Mouse (Mus musculus) hindbrain, embryonic 14.5 days (tissue): Measurements from ENCODE around the gene Zg16. TPM values are rescaled to one million over a fixed set of nuclear protein-coding genes. Genes with fewer than 3 reads are reported as not detected.

Experiments used
- ATAC-seq: fragments of 200-750 bp; cut with Nextera tagmentation; 2 replicates; pipeline ENCODE4 v1.8.0; 2017; ENCODE audit warnings: moderate number of reproducible peaks, mild to moderate bottlenecking, moderate TSS enrichment, moderate library complexity; ENCODE audit not compliant: low FRiP score
- DNase-seq: peaks from one replicate; pipeline ENCODE4 v3.0.0-alpha.2; 2015; ENCODE audit warnings: low spot score
- H3K27ac ChIP-seq: fragments of 300-500 bp; sonication (generic); 2 replicates; pipeline ENCODE4 v1.5.1; 2014; ENCODE audit warnings: mild to moderate bottlenecking, moderate library complexity
- H3K27me3 ChIP-seq: fragments of 300-500 bp; sonication (generic); 2 replicates; pipeline ENCODE4 v1.6.1; 2014; ENCODE audit warnings: mild to moderate bottlenecking, low read length, mixed read lengths; ENCODE audit not compliant: control insufficient read depth, insufficient read depth
- H3K36me3 ChIP-seq: fragments of 300-500 bp; sonication (generic); replicated peaks from 2 replicates; pipeline ENCODE4 v1.6.1; 2014; ENCODE audit not compliant: control insufficient read depth, insufficient read depth
- H3K4me1 ChIP-seq: fragments of 300-500 bp; sonication (generic); replicated peaks from 2 replicates; pipeline ENCODE4 v1.6.1; 2014; ENCODE audit warnings: antibody characterized with exemption, low read length, mixed read lengths; ENCODE audit not compliant: control insufficient read depth, insufficient read depth
- H3K4me2 ChIP-seq: fragments of 300-500 bp; sonication (generic); replicated peaks from 2 replicates; pipeline ENCODE4 v1.6.1; 2014; ENCODE audit warnings: mild to moderate bottlenecking, moderate library complexity
- H3K4me3 ChIP-seq: fragments of 300-500 bp; sonication (generic); replicated peaks from 2 replicates; pipeline ENCODE4 v1.5.1; 2014; ENCODE audit warnings: mild to moderate bottlenecking, low read length
- H3K9ac ChIP-seq: fragments of 300-500 bp; sonication (generic); 2 replicates; pipeline ENCODE4 v1.6.1; 2014
- H3K9me3 ChIP-seq: fragments of 300-500 bp; sonication (generic); 2 replicates; pipeline ENCODE4 v1.6.1; 2016; ENCODE audit warnings: low read length; ENCODE audit not compliant: control insufficient read depth
- WGBS: fragments of 180-500 bp; shearing (Covaris S2); extraction: QIAGEN DNeasy Blood & Tissue Kit; methylation state at CpG from one replicate; pipeline ENCODE4 v1.1.7; 2014; 5-methylcytosine and 5-hydroxymethylcytosine counted together
- polyA plus RNA-seq: library from polyadenylated mRNA; unstranded; fragments of >200 nt; fragmentation: Nextera tagmentation; extraction: Ambion mirVana; gene quantifications from 2 replicates; pipeline ENCODE4 v1.2.1, GENCODE M21; 2014

Zg16 gene
- polyA plus RNA-seq, 1 experiment from 2014 or later: not detected

DNA sequence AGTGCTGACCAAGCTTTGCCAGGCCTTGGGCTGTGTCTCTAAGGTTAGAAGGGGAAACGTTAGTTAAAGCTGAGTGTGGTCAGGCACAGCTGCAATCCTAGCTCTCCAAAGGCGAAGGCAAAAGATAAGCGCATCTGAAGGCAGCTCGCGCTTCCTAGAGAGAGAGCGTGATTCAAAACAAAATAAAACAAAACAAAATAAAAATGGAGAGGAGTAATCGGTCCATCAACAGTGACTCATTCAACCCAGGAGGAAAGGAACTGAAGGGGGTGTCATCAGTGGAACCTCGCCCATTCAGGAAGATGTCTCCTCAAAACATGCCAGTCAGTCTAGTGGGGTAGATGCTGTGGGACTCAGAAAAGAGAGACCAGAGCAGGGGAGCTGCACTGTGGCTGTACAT is 4.9 kb downstream of the Zg16 start:
- 82% methylated on average over 8 of the region's 8 CpGs for WGBS

DNA sequence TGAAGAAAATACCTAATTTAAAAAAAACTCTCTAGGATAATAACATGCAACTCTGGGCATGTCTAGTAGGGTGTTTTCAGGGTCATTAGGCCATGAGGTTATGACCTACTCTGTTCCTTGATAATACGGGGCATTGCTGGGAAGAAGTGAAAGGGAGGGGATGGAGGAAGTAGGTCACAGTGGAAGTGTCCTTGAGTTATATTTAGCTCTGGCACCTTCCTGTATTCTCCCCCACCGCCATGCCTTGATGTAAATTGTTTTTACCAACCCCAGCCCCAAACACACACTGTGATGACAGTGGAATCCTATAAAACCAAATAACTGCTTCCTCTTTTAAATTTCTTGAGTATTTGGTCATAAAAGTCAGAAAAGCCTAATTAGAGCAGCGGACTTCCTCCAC is 7.1 kb downstream of the Zg16 start:
- H3K9ac ChIP-seq: no peak overlapping the region
- no peak overlapping the region for H3K4me3 ChIP-seq
- H3K4me2 ChIP-seq: no peak overlapping the region
- DNase-seq: no peak
- H3K4me1 ChIP-seq: no peaks in the 10 kb centered on the region
- no peak for ATAC-seq
- no peaks in the 10 kb centered on the region for H3K9me3 ChIP-seq
- no peaks in the 10 kb centered on the region for H3K36me3 ChIP-seq
- WGBS: 68% methylated on average over 3 of the region's 3 CpGs
- no peak overlapping the region for H3K27ac ChIP-seq
- no peaks in the 10 kb centered on the region for H3K27me3 ChIP-seq

More for the DNA sequence above, 4.9 kb downstream of the Zg16 start:
- no peaks in the 10 kb centered on the region for H3K4me1 ChIP-seq
- H3K36me3 ChIP-seq: no peaks in the 10 kb centered on the region
- ATAC-seq: no peak
- no peak overlapping the region for H3K4me2 ChIP-seq
- no peak for DNase-seq
- H3K4me3 ChIP-seq: no peak overlapping the region
- no peaks in the 10 kb centered on the region for H3K9me3 ChIP-seq
- no peak overlapping the region for H3K27ac ChIP-seq
- no peak overlapping the region for H3K9ac ChIP-seq
- H3K27me3 ChIP-seq: no peaks in the 10 kb centered on the region

DNA sequence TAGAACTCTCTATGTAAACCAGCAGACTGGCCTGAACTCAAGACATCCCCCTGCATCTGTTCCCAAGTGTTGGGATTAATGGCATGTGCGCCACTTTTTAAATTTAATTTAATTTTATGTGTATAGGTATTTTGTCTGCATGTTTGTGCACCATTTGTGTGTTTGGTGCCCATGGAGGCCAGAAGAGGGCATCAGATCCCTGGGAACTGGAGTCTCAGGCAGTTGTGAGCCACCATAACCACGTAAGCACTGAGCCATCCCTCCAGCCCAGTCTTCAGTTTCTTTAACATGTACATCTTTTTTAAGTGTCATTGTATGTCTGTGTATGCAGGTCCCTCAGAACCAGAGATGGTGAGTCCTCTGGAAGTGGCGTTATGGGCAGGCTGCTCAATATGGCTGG is 9.4 kb downstream of the Zg16 start:
- 86% methylated on average over 3 of the region's 3 CpGs for WGBS
- Histone ChIP-seq H3K4me1 (no peaks in the 10 kb centered on the region), H3K4me3 (no peak overlapping the region), H3K27ac (no peak overlapping the region), H3K9me3 (no peaks in the 10 kb centered on the region), H3K36me3 (no peaks in the 10 kb centered on the region), H3K9ac (no peak overlapping the region), H3K27me3 (no peaks in the 10 kb centered on the region), H3K4me2 (no peak overlapping the region)
- ATAC-seq (no peak), DNase-seq (no peak)

- no peak overlapping the region for H3K4me3 ChIP-seq
- H3K27me3 ChIP-seq: no peaks in the 10 kb centered on the region
- no peaks in the 10 kb centered on the region for H3K36me3 ChIP-seq
- no peaks in the 10 kb centered on the region for H3K9me3 ChIP-seq
- no peak overlapping the region for H3K9ac ChIP-seq
- WGBS: 94% methylated on average over 5 of the region's 5 CpGs
- ATAC-seq (no peak), DNase-seq (no peak)
- H3K27ac ChIP-seq: no peak overlapping the region
- no peak overlapping the region for H3K4me2 ChIP-seq
- H3K4me1 ChIP-seq: no peaks in the 10 kb centered on the region
These were observed 10.9 kb downstream of the Zg16 start for GRCm38 (mm10) chr7:127076188-127076587.

DNA sequence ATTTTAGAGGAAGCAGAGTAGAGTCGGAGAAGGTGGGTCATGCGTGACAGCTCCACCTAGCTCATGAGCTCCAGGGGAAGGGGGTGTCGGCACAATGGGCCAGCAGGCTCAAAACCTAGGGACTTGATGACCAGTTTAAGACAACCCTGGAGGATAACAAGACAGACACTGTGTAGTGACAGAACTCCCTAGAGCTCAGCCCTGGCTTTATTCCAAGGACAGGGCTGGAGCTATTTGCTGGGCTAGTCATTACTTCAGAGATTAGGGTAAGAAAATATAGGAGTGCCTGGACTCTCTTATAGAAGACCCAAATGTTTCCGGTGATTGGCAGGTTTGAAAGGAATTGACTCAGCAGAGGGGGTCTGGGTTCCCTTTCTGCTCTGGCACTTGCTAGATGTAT is 13.9 kb downstream of the Zg16 start:
- H3K9me3 ChIP-seq: no peaks in the 10 kb centered on the region
- ATAC-seq (no peak), DNase-seq (no peak)
- no peaks in the 10 kb centered on the region for H3K36me3 ChIP-seq
- H3K4me1 ChIP-seq: no peaks in the 10 kb centered on the region
- H3K27me3 ChIP-seq: no peaks in the 10 kb centered on the region
- H3K4me3 ChIP-seq: no peak overlapping the region
- H3K4me2 ChIP-seq: no peak overlapping the region
- WGBS: 88% methylated on average over 4 of the region's 4 CpGs
- H3K27ac ChIP-seq: no peak overlapping the region
- H3K9ac ChIP-seq: no peak overlapping the region

DNA sequence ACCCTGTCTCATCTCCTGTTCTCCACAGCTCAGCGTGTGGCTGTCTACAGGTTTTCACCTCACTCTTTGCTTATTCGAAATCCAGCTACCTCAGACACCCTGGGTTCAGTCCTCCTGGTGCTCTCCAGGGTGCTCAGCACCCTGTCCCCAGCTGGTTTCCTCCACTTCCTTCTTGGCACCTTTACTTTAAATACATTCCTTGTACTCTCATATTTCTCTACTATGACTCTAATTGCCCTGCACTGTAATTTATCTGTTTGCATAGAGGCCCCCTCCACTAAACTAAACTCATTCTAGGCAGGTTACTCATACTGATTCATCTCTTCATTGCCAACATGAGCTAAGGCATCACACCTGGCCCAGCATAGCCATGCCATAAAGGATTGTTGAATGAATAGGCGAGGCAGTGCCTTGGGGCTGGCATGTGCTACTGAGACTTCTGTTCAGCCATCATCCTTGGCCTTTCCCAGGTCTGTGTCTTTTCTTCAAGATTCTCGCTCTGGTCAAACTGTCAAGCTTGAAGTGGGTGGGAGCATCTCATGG is 16.2 kb downstream of the Zg16 start:
- Histone ChIP-seq H3K4me1 (no peaks in the 10 kb centered on the region), H3K36me3 (no peaks in the 10 kb centered on the region), H3K4me2 (no peak overlapping the region), H3K9me3 (no peaks in the 10 kb centered on the region), H3K27me3 (no peaks in the 10 kb centered on the region), H3K9ac (no peak overlapping the region), H3K27ac (no peak overlapping the region), H3K4me3 (no peak overlapping the region)
- no peak for DNase-seq
- WGBS: 72% methylated on average over 4 of the region's 4 CpGs
- ATAC-seq: no peak

GRCm38 (mm10) chr7:127066317-127066716 is 20.8 kb downstream of the Zg16 start:
- DNase-seq (no peak), ATAC-seq (no peak)
- H3K9me3 ChIP-seq: no peaks in the 10 kb centered on the region
- no peaks in the 10 kb centered on the region for H3K27me3 ChIP-seq
- no peak overlapping the region for H3K4me3 ChIP-seq
- WGBS: 82% methylated on average over 4 of the region's 4 CpGs
- H3K9ac ChIP-seq: no peak overlapping the region
- H3K4me2 ChIP-seq: no peak overlapping the region
- no peaks in the 10 kb centered on the region for H3K36me3 ChIP-seq
- H3K4me1 ChIP-seq: no peaks in the 10 kb centered on the region
- no peak overlapping the region for H3K27ac ChIP-seq

DNA sequence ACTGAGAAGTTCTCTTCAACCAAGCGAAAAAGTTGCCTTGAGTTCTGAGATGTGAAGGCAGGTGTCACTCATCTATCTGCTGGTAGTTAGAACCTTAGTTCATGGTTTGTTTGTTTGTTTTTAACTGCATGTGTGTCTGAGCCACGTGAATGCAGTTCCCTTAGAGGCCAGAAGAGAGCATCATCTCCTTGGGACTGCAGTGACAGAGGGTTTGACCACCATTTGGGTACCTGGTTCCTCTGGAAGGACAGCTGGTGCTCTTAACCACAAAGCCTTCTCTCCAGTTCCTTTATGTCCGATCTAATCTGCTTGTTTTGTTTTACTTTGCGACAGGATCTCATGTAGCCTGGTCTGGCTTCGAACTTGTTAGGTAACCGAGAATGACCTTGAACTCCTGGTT is 21.6 kb downstream of the Zg16 start:
- H3K36me3 ChIP-seq: no peaks in the 10 kb centered on the region
- no peak overlapping the region for H3K4me2 ChIP-seq
- no peaks in the 10 kb centered on the region for H3K9me3 ChIP-seq
- no peak overlapping the region for H3K27ac ChIP-seq
- no peak overlapping the region for H3K4me3 ChIP-seq
- DNase-seq (no peak), ATAC-seq (no peak)
- no peak overlapping the region for H3K9ac ChIP-seq
- no peaks in the 10 kb centered on the region for H3K4me1 ChIP-seq
- H3K27me3 ChIP-seq: no peaks in the 10 kb centered on the region
- 89% methylated on average over 6 of the region's 6 CpGs for WGBS

DNA sequence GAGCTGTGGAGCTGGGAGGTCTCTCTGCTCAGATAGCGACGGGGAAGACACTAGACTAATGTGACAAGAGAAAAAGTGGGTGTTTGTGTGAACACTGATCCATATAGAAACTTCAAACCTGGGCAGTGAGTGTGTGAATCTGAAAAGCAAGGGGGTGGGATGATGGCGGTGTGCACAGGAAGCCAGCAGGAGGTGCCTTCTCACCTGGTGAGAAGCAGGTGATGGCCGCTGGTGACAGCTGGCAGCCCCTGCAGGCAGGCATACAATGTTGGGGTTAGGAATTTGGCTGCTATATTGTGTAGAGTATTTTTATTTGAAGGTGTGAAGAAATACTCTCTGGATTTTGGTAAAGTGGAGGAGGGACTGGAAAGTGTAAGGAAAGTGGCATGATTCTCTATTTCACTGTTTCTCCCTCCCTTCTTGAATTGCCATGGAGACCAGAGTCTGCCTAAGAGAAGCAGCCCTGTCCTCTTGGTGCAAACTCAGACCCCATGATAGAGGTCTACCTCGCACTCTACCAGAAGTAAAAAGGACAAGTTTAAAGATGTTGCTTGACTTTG is 32.0 kb downstream of the Zg16 start:
- Histone ChIP-seq H3K4me1 (no peaks in the 10 kb centered on the region), H3K27me3 (no peaks in the 10 kb centered on the region), H3K4me3 (no peak overlapping the region), H3K9me3 (no peaks in the 10 kb centered on the region), H3K27ac (no peak overlapping the region), H3K36me3 (no peaks in the 10 kb centered on the region), H3K9ac (no peak overlapping the region), H3K4me2 (no peak overlapping the region)
- DNase-seq: no peak
- WGBS: 72% methylated on average over 5 of the region's 5 CpGs
- ATAC-seq: no peak
